Mouse (Mus musculus): ENCODE measurements around the gene Cacng3. TPM values are rescaled to one million over a fixed set of nuclear protein-coding genes. Genes with fewer than 3 reads are reported as not detected.

The Cacng3 gene
- 0.07 and 0.08 TPM in 2 replicates for polyA plus RNA-seq (2015; fragmentation: Nextera tagmentation; extraction: Ambion mirVana)

DNA sequence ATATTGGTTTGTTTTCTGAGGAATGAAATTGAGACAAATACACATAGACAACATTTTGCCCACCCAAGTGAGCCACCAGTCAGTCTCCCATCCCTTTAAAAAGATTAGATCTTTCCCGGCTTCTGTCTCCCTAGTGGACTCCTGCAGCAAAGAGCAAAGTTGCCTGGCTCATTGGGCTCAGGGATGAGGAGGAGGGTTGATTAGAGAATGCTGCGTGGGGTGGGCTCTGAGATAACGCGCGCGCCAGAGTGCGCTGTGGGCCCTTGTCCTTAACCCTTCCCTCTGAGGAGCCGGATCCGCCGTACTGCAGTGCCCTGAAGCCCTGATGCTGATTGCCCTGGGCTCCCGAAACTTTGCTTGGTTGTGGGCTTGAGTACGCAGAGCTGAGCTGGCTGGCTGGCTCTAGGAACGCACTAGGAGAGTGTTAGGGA, at the start of gene Cacng3:
TSS of gene Cacng3 (plus strand) at position 51 of the 431 bp plus-strand sequence.
- no peak within 1 kb of the TSS for H3K4me2 ChIP-seq
- no peak within 1 kb of the TSS for H3K4me3 ChIP-seq (replicated peaks)
- no peaks in the 10 kb centered on the region for H3K27me3 ChIP-seq
- 23% methylated on average over 13 of the region's 13 CpGs for WGBS (ENCODE audit: insufficient replicate concordance)
- no peak within 1 kb of the TSS for H3K27ac ChIP-seq (replicated peaks)
- ATAC-seq (ENCODE audit: insufficient read depth), result no peak
- no peaks in the 10 kb centered on the region for H3K4me1 ChIP-seq (replicated peaks)
- no peak within 1 kb of the TSS for H3K9ac ChIP-seq
- H3K36me3 ChIP-seq (replicated peaks), result no peaks in the 10 kb centered on the region
- H3K9me3 ChIP-seq (replicated peaks), result no peaks in the 10 kb centered on the region

DNA sequence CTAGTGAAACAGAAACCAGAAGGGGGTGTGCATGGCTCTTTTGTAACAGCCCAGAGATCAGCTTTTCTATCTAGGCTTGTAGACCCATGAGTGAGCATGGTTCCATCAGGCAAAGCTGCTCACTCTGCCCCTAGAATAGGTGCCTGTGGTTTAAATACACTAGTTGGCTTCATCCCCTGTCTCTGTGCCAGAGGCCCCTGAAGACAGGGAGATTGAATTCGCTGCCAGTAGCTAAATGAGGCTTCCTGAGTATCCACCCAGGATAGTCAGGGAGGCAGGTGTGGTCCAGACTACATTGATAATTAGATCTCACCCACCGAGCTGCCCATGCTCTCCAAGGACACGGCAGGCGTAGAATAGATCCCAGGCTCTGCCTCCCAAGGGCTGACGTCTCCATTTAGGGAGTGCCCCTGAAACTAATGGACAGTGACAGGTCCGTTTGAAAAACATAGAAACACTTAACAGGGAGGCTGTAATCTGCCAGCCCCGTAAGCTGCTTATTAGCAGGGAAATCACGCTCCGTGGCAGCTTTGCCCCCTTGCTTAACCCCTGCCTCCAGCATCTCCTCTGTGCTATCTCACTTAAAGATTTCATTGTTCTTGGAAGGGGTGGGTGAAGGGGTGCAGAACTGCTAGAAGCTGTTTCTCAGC, 48.0 kb upstream of the Cacng3 start:
- 55% methylated on average over 9 of the region's 9 CpGs for WGBS (ENCODE audit: insufficient replicate concordance)

DNA sequence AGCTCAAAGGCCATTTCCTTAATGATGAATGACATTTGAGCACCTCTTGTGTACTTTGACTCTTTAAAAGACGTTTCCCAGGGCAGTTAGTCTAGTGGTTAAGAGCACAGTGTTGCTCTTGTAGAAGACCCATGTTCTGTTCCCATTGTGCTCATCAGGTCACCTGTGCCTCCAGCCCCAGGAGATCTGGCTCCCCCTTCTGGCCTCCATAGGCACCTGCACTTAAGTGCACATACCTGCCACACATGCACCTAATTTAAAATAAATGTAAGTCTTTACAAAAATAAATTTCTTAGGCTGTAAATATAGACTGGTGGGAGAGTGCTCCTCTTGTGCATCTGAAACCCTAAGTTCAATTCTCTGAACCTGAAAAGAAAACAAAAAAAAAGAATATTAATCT, 46.5 kb upstream of the Cacng3 start:
- no peak overlapping the region for H3K9ac ChIP-seq
- H3K27ac ChIP-seq (replicated peaks), result no peak overlapping the region
- H3K27me3 ChIP-seq, result no peaks in the 10 kb centered on the region
- no peak for ATAC-seq (ENCODE audit: insufficient read depth)
- no peak overlapping the region for H3K4me3 ChIP-seq (replicated peaks)
- H3K4me2 ChIP-seq, result no peak overlapping the region
- WGBS (ENCODE audit: insufficient replicate concordance), result 42% methylated on average over 1 of the region's 1 CpGs
- no peaks in the 10 kb centered on the region for H3K4me1 ChIP-seq (replicated peaks)
- H3K36me3 ChIP-seq (replicated peaks), result no peaks in the 10 kb centered on the region
- H3K9me3 ChIP-seq (replicated peaks), result no peaks in the 10 kb centered on the region

More for the DNA sequence above, 48.0 kb upstream of the Cacng3 start:
- Histone ChIP-seq H3K27me3 (no peaks in the 10 kb centered on the region), H3K4me2 (no peak overlapping the region), H3K36me3 (replicated peaks) (no peaks in the 10 kb centered on the region), H3K9me3 (replicated peaks) (no peaks in the 10 kb centered on the region), H3K9ac (no peak overlapping the region), H3K4me3 (replicated peaks) (no peak overlapping the region), H3K27ac (replicated peaks) (no peak overlapping the region), H3K4me1 (replicated peaks) (no peaks in the 10 kb centered on the region)
- ATAC-seq (ENCODE audit: insufficient read depth), result no peak

DNA sequence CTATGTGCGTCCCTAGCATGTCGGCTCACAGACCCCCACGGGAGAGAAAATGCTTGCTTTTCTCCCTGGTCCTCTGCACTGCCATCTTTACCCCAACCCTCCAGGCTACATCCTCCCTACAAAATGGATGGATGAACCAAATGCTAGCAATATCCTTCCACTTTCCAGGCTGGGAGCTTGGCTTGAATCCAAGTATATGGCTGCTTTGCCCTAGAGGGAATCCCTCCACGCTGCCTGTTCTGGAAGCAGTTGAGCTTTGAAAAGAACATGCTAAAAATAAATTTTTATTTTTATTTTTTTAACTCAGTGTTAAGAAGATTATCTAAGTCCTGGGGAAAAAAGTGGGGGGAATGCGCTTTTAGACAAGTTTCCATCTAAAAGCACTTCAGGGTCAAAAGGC, 42.2 kb upstream of the Cacng3 start:
- no peak overlapping the region for H3K4me2 ChIP-seq
- H3K4me3 ChIP-seq (replicated peaks), result no peak overlapping the region
- no peaks in the 10 kb centered on the region for H3K4me1 ChIP-seq (replicated peaks)
- no peak overlapping the region for H3K9ac ChIP-seq
- H3K36me3 ChIP-seq (replicated peaks), result no peaks in the 10 kb centered on the region
- H3K9me3 ChIP-seq (replicated peaks), result no peaks in the 10 kb centered on the region
- H3K27me3 ChIP-seq, result no peaks in the 10 kb centered on the region
- no peak overlapping the region for H3K27ac ChIP-seq (replicated peaks)
- ATAC-seq (ENCODE audit: insufficient read depth), result no peak
- WGBS (ENCODE audit: insufficient replicate concordance), result 74% methylated on average over 5 of the region's 5 CpGs

DNA sequence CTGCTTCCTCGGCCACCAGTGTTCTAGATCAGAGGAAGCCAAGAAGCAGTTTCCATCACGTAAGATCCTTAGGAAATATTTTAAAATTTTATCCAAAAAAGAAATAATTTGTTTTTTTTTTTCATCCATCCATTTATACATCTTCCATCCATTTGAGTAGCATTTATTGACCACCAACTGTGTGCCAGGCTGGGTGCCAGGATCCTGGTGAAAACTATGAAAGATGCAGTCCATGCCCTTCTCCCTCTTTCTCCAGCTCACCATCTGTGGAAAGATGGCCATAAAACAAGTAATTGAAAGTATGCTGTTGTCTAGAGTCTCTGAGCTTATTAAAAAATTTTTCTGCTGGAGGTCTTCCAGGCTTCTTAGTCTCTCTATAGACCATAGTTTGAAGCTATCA, 39.9 kb upstream of the Cacng3 start:
- H3K4me1 ChIP-seq (replicated peaks), result no peaks in the 10 kb centered on the region
- ATAC-seq (ENCODE audit: insufficient read depth), result no peak
- H3K27ac ChIP-seq (replicated peaks), result no peak overlapping the region
- no peak overlapping the region for H3K9ac ChIP-seq
- no peaks in the 10 kb centered on the region for H3K36me3 ChIP-seq (replicated peaks)
- H3K4me2 ChIP-seq, result no peak overlapping the region
- WGBS (ENCODE audit: insufficient replicate concordance), result 61% methylated on average over 2 of the region's 2 CpGs
- H3K4me3 ChIP-seq (replicated peaks), result no peak overlapping the region
- no peaks in the 10 kb centered on the region for H3K9me3 ChIP-seq (replicated peaks)
- no peaks in the 10 kb centered on the region for H3K27me3 ChIP-seq

DNA sequence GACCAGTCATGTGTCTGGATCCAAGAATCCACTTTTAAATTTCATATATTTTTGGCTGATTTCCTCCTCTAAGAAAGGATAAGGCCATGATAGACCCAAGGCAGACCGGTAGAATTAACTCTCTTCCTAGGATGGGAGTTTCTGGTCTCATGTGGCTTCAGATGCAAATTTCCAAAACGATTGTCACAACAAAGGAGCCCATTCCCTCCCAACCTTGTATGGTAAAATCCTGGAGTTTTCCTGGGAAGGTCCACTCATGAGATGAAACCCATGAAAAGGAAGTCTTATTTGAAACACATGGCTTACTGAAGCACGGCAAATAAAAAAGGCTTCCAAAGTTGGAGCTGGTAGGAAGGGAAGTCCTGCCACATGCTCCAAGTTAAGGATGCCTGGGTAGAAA, 39.1 kb upstream of the Cacng3 start:
- Histone ChIP-seq H3K27me3 (no peaks in the 10 kb centered on the region), H3K4me2 (no peak overlapping the region), H3K4me1 (replicated peaks) (no peaks in the 10 kb centered on the region), H3K36me3 (replicated peaks) (no peaks in the 10 kb centered on the region), H3K9ac (no peak overlapping the region), H3K27ac (replicated peaks) (no peak overlapping the region), H3K4me3 (replicated peaks) (no peak overlapping the region), H3K9me3 (replicated peaks) (no peaks in the 10 kb centered on the region)
- 41% methylated on average over 3 of the region's 3 CpGs for WGBS (ENCODE audit: insufficient replicate concordance)
- ATAC-seq (ENCODE audit: insufficient read depth), result no peak

DNA sequence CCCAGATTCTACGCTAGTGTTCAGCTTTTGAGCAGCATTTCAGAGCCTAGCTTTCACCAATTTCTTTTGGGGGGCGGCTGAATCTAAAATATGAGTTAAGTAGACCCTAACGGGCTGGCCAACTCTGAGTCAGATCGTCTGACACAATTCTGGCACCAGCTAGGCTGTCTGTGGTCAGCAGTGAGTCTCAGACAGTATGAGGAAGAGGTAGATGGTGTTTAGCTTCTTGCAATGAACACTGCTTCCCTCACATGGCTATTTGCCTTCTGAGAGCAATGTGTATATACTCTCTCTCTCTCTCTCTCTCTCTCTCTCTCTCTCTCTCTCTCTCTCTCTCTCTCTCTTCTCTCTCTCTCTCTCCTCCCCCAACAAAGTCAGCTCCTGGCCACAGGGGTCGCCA, 37.3 kb upstream of the Cacng3 start:
- 36% methylated on average over 5 of the region's 5 CpGs for WGBS (ENCODE audit: insufficient replicate concordance)
- H3K4me3 ChIP-seq (replicated peaks), result no peak overlapping the region
- H3K27ac ChIP-seq (replicated peaks), result no peak overlapping the region
- no peak for ATAC-seq (ENCODE audit: insufficient read depth)
- no peak overlapping the region for H3K4me2 ChIP-seq
- H3K36me3 ChIP-seq (replicated peaks), result no peaks in the 10 kb centered on the region
- no peaks in the 10 kb centered on the region for H3K27me3 ChIP-seq
- H3K9ac ChIP-seq, result no peak overlapping the region
- no peaks in the 10 kb centered on the region for H3K4me1 ChIP-seq (replicated peaks)
- H3K9me3 ChIP-seq (replicated peaks), result no peaks in the 10 kb centered on the region

DNA sequence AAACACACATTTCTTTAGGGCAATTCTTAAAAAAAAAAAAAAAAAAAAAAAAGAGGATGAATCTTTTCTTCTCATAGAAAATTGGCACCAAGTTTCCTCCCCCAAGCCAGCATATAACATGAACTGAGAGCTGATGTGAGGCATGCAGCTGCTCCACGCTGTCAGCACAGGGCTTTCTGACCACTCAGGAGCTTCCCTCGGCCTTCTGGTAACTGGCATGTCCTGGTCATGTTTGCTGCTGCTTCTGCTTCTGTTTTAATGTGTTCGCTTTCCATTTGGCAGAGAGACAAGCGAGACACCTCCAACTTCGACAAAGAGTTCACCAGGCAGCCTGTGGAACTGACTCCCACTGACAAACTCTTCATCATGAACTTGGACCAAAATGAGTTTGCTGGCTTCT, 36.8 kb upstream of the Cacng3 start:
- WGBS (ENCODE audit: insufficient replicate concordance), result 62% methylated on average over 5 of the region's 5 CpGs
- H3K36me3 ChIP-seq (replicated peaks), result no peaks in the 10 kb centered on the region

DNA sequence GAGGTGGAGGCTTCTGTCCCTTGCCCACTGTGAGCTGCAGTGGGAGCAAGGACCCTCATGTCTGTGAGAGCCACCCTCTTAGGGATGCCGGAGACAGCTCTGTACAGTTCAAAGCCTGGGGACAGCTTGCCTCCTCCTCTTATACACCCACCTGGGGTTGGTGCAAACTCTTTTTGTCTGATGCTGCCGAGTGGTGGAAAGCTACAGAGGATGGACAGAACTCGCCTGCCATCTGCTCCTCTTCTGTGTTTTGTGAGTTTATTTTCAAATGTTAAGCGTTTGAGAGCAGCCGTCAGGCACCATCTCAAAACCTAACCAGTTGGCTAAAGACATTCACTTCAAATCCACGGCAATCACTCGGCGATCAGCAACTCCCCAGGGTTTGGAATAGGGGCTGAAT, 26.6 kb upstream of the Cacng3 start:
- no peaks in the 10 kb centered on the region for H3K9me3 ChIP-seq (replicated peaks)
- no peak overlapping the region for H3K4me2 ChIP-seq
- no peaks in the 10 kb centered on the region for H3K27me3 ChIP-seq
- H3K9ac ChIP-seq, result no peak overlapping the region
- WGBS (ENCODE audit: insufficient replicate concordance), result 71% methylated on average over 8 of the region's 8 CpGs
- no peaks in the 10 kb centered on the region for H3K4me1 ChIP-seq (replicated peaks)
- no peak overlapping the region for H3K27ac ChIP-seq (replicated peaks)
- no peak for ATAC-seq (ENCODE audit: insufficient read depth)
- no peaks in the 10 kb centered on the region for H3K36me3 ChIP-seq (replicated peaks)
- H3K4me3 ChIP-seq (replicated peaks), result no peak overlapping the region

More for the DNA sequence above, 36.8 kb upstream of the Cacng3 start:
- Histone ChIP-seq H3K9ac (no peak overlapping the region), H3K27me3 (no peaks in the 10 kb centered on the region), H3K4me3 (replicated peaks) (no peak overlapping the region), H3K4me1 (replicated peaks) (no peaks in the 10 kb centered on the region), H3K4me2 (no peak overlapping the region), H3K27ac (replicated peaks) (no peak overlapping the region), H3K9me3 (replicated peaks) (no peaks in the 10 kb centered on the region)
- no peak for ATAC-seq (ENCODE audit: insufficient read depth)

DNA sequence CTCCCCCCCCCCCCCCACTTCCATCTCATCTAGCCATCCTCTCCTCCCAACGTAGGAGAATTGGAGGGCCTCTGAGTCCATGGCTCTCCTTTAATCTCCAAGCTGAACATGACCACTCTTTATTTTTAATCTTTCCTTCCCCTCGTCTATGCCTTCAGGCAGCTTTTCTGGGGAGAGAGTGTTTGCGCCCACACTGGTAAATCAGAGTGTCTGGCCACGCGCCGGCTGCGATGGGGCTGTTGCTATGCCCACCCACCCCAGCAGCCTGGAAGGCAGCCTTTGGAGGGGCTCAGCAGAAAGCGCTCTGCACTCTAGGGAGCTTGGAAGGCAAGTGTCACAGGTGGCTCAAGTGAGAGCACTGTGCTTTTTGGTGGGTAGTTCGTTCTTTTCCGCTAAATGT, 21.0 kb upstream of the Cacng3 start:
- Histone ChIP-seq H3K9me3 (replicated peaks) (no peaks in the 10 kb centered on the region), H3K4me1 (replicated peaks) (no peaks in the 10 kb centered on the region), H3K9ac (no peak overlapping the region), H3K4me2 (no peak overlapping the region), H3K36me3 (replicated peaks) (no peaks in the 10 kb centered on the region), H3K4me3 (replicated peaks) (no peak overlapping the region), H3K27me3 (no peaks in the 10 kb centered on the region), H3K27ac (replicated peaks) (no peak overlapping the region)
- WGBS (ENCODE audit: insufficient replicate concordance), result 76% methylated on average over 10 of the region's 10 CpGs
- ATAC-seq (ENCODE audit: insufficient read depth), result no peak

DNA sequence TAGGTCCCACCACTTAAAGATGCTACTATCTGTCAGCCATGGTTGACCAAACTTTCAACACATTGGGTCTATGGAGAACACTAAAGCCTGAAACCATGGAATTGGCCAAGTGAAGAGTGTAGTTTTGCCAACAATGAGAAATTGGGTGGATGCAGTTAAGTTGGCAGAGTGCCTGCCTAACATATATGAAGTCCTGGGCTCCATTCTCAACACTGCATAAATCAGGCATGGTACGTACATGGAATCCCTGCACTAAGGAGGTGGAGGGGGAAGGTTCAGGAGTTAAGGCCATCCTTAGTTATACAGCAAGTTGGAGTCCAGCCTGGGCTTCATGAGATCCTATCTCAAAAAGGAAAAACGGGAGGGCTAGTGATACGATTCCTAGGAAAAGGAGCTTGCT, 17.8 kb upstream of the Cacng3 start:
- H3K36me3 ChIP-seq (replicated peaks), result no peaks in the 10 kb centered on the region
- H3K9ac ChIP-seq, result no peak overlapping the region
- H3K27me3 ChIP-seq, result no peaks in the 10 kb centered on the region
- no peak for ATAC-seq (ENCODE audit: insufficient read depth)
- no peaks in the 10 kb centered on the region for H3K9me3 ChIP-seq (replicated peaks)
- H3K4me3 ChIP-seq (replicated peaks), result no peak overlapping the region
- no peak overlapping the region for H3K4me2 ChIP-seq
- no peaks in the 10 kb centered on the region for H3K4me1 ChIP-seq (replicated peaks)
- WGBS (ENCODE audit: insufficient replicate concordance), result 69% methylated on average over 3 of the region's 3 CpGs
- H3K27ac ChIP-seq (replicated peaks), result no peak overlapping the region

DNA sequence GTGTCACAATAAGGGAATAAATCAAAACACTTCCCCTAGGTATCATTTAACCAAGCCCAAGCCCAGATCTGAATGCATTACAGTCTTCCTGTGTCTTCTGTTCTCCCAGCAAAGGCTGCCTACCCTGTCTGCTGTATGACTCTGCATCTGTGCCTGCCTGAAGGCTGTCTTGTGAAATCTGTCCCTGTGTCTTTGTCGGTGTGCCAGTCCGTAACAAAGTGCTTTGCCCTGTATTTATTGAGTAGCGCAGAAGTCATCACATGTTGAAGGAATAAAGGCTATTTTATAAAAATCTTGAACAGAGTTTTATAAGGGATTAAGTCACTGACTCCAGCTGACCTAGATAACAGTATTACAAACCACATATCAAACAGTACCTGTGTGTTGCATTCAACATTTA, 13.6 kb upstream of the Cacng3 start:
- Histone ChIP-seq H3K4me3 (replicated peaks) (no peak overlapping the region), H3K27me3 (no peaks in the 10 kb centered on the region), H3K4me1 (replicated peaks) (no peaks in the 10 kb centered on the region), H3K9me3 (replicated peaks) (no peaks in the 10 kb centered on the region), H3K27ac (replicated peaks) (no peak overlapping the region), H3K4me2 (no peak overlapping the region), H3K9ac (no peak overlapping the region), H3K36me3 (replicated peaks) (no peaks in the 10 kb centered on the region)
- 81% methylated on average over 3 of the region's 3 CpGs for WGBS (ENCODE audit: insufficient replicate concordance)
- ATAC-seq (ENCODE audit: insufficient read depth), result no peak
